Mouse (Mus musculus): ENCODE measurements around the gene Gdnf.

DNA sequence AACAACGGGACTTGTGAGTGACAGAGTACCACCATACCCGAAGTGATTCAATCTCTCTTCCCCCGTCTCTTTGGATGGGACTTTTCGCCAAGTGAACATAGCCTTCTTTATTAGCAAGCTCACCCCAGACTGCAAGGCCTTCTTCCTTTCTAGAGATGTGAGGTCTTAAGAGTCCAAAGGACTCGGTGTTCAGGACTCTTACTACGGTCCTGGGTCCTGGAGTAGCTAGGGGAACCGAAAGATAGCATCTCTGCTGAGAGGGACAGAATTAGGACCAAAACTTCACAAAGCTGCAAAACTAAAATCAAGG is 3.7 kb downstream of the Gdnf start:
- TF ChIP-seq CTCF (IDR thresholded peaks at IDR 0.05; ENCODE audit: low read depth, low read length) (no peak), GATA1 (IDR thresholded peaks at IDR 0.05; ENCODE audit: borderline replicate concordance, low read length) (no peak)
